Mouse (Mus musculus) MN1 (cell line): ENCODE data around the gene Amhr2.

Source experiments
- DNase-seq: peaks from one replicate; pipeline ENCODE4 v3.0.0-alpha.2; 2016; ENCODE audit warnings: low spot score

The Amhr2 gene

GRCm38 (mm10) chr15:102424657-102425056 is 20.5 kb upstream of the Amhr2 start:
- DNase-seq: no peak

GRCm38 (mm10) chr15:102426963-102427362 is 18.2 kb upstream of the Amhr2 start:
- DNase-seq: no peak

- no peak for DNase-seq
Measured at GRCm38 (mm10) chr15:102432046-102432445, 13.1 kb upstream of the Amhr2 start.

GRCm38 (mm10) chr15:102433173-102433572 is 12.0 kb upstream of the Amhr2 start:
- no peak for DNase-seq

GRCm38 (mm10) chr15:102442490-102442889 is 2.7 kb upstream of the Amhr2 start:
- peak; percentile 95 for DNase-seq

- no peak for DNase-seq
Measured at GRCm38 (mm10) chr15:102446448-102446847, 1.3 kb downstream of the Amhr2 start.

- DNase-seq: no peak
Measured at GRCm38 (mm10) chr15:102449366-102449765, 4.2 kb downstream of the Amhr2 start.

- DNase-seq: peak; percentile 88
Measured at GRCm38 (mm10) chr15:102450928-102451327, 5.8 kb downstream of the Amhr2 start.

GRCm38 (mm10) chr15:102451666-102452430 is 6.7 kb downstream of the Amhr2 start:
- peak; percentile 87 for DNase-seq

GRCm38 (mm10) chr15:102455993-102456392 is 10.8 kb downstream of the Amhr2 start:
- no peak for DNase-seq

- DNase-seq: no peak
Measured at GRCm38 (mm10) chr15:102458050-102458736, 13.0 kb downstream of the Amhr2 start.

- DNase-seq: peak; percentile 100
Measured at GRCm38 (mm10) chr15:102458904-102459317, 13.7 kb downstream of the Amhr2 start, which contains the start of gene Prr13. Prr13 (plus strand) TSS chr15:102459028.

- no peak for DNase-seq
Measured at GRCm38 (mm10) chr15:102459381-102459780, 14.2 kb downstream of the Amhr2 start.

GRCm38 (mm10) chr15:102459847-102460246 is 14.7 kb downstream of the Amhr2 start:
- DNase-seq: no peak

- peak; percentile 58 for DNase-seq
Measured at GRCm38 (mm10) chr15:102460409-102460808, 15.2 kb downstream of the Amhr2 start.

GRCm38 (mm10) chr15:102460971-102461370 is 15.8 kb downstream of the Amhr2 start:
- peak; percentile 93 for DNase-seq

- DNase-seq: peak; percentile 57
Measured at GRCm38 (mm10) chr15:102461430-102462075, 16.4 kb downstream of the Amhr2 start.

GRCm38 (mm10) chr15:102463666-102464065 is 18.5 kb downstream of the Amhr2 start:
- DNase-seq: peak; percentile 56

GRCm38 (mm10) chr15:102468675-102469370 is 23.7 kb downstream of the Amhr2 start:
- DNase-seq: no peak

- peak; percentile 100 for DNase-seq
Measured at GRCm38 (mm10) chr15:102470183-102470604, 25.0 kb downstream of the Amhr2 start, which contains the start of gene Pcbp2. Pcbp2 (plus strand) TSS chr15:102470539.

GRCm38 (mm10) chr15:102470605-102471294 is 25.6 kb downstream of the Amhr2 start:
- peak; percentile 91 for DNase-seq
